Mouse (Mus musculus) thymus, postnatal 25 days (tissue): ENCODE results near the gene Tln2.
"Not testable (repeated sequence)": the region's sequence is repeated elsewhere in the genome, so short reads cannot be mapped to it uniquely, and the experiment has no call there.

Source experiments
- DNase-seq: peaks from one replicate; pipeline ENCODE4 v3.0.0; 2022

The Tln2 gene

GRCm38 (mm10) chr9:67348983-67349382 is 210.5 kb downstream of the Tln2 start:
- DNase-seq = no peak

GRCm38 (mm10) chr9:67347184-67347583 is 212.3 kb downstream of the Tln2 start:
- DNase-seq = no peak

GRCm38 (mm10) chr9:67331281-67331680 is 228.2 kb downstream of the Tln2 start:
- no peak for DNase-seq

- no peak for DNase-seq
Measured at GRCm38 (mm10) chr9:67328451-67328850, 231.1 kb downstream of the Tln2 start.

- no peak for DNase-seq
Measured at GRCm38 (mm10) chr9:67321886-67322285, 237.6 kb downstream of the Tln2 start.

- DNase-seq = peak; percentile 19
Measured at GRCm38 (mm10) chr9:67315356-67315755, 244.1 kb downstream of the Tln2 start.

GRCm38 (mm10) chr9:67304992-67305391 is 254.5 kb downstream of the Tln2 start:
- DNase-seq = no peak

- no peak for DNase-seq
Measured at GRCm38 (mm10) chr9:67303986-67304385, 255.5 kb downstream of the Tln2 start.

- DNase-seq = no peak
Measured at GRCm38 (mm10) chr9:67303038-67303437, 256.5 kb downstream of the Tln2 start.

GRCm38 (mm10) chr9:67302386-67302989 is 257.0 kb downstream of the Tln2 start:
- DNase-seq = no peak

- no peak for DNase-seq
Measured at GRCm38 (mm10) chr9:67301571-67301970, 257.9 kb downstream of the Tln2 start.

- DNase-seq = no peak
Measured at GRCm38 (mm10) chr9:67300769-67301168, 258.7 kb downstream of the Tln2 start.

GRCm38 (mm10) chr9:67300346-67300745 is 259.2 kb downstream of the Tln2 start:
- no peak for DNase-seq

- no peak for DNase-seq
Measured at GRCm38 (mm10) chr9:67299164-67299563, 260.3 kb downstream of the Tln2 start.

- no peak for DNase-seq
Measured at GRCm38 (mm10) chr9:67297236-67297889, 262.1 kb downstream of the Tln2 start.

- no peak for DNase-seq
Measured at GRCm38 (mm10) chr9:67287457-67287856, 272.0 kb downstream of the Tln2 start.

- no peak for DNase-seq
Measured at GRCm38 (mm10) chr9:67286801-67287200, 272.7 kb downstream of the Tln2 start.

GRCm38 (mm10) chr9:67285544-67285943 is 274.0 kb downstream of the Tln2 start:
- DNase-seq = no peak

- no peak for DNase-seq
Measured at GRCm38 (mm10) chr9:67281812-67282211, 277.7 kb downstream of the Tln2 start.

GRCm38 (mm10) chr9:67280311-67280710 is 279.2 kb downstream of the Tln2 start:
- DNase-seq = not testable (repeated sequence)

- DNase-seq = no peak
Measured at GRCm38 (mm10) chr9:67276446-67276845, 283.1 kb downstream of the Tln2 start.

GRCm38 (mm10) chr9:67274296-67274695 is 285.2 kb downstream of the Tln2 start:
- no peak for DNase-seq

- no peak for DNase-seq
Measured at GRCm38 (mm10) chr9:67273362-67273761, 286.1 kb downstream of the Tln2 start.

- DNase-seq = no peak
Measured at GRCm38 (mm10) chr9:67270734-67271133, 288.8 kb downstream of the Tln2 start.

GRCm38 (mm10) chr9:67270061-67270595 is 289.4 kb downstream of the Tln2 start:
- no peak for DNase-seq
